Mouse (Mus musculus) midbrain, embryonic 11.5 days (tissue): ENCODE measurements around the gene Klc4. TPM values are rescaled to one million over a fixed set of nuclear protein-coding genes. Genes with fewer than 3 reads are reported as not detected.

Experiments used
- ATAC-seq: fragments of 200-750 bp; cut with Nextera tagmentation; 2 replicates; pipeline ENCODE4 v1.8.0; 2017; ENCODE audit warnings: moderate TSS enrichment, moderate library complexity; ENCODE audit not compliant: low FRiP score
- DNase-seq: peaks from one replicate; pipeline ENCODE4 v3.0.0; 2015; ENCODE audit warnings: low spot score; ENCODE audit errors: missing footprints
- H3K27ac ChIP-seq: fragments of 300-500 bp; sonication (generic); 2 replicates; pipeline ENCODE4 v1.5.1; 2014; ENCODE audit warnings: low read depth, low read length
- H3K27me3 ChIP-seq: fragments of 300-500 bp; sonication (generic); 2 replicates; pipeline ENCODE4 v1.6.1; 2014; ENCODE audit warnings: mild to moderate bottlenecking, low read length, moderate library complexity, mixed read lengths; ENCODE audit not compliant: control insufficient read depth, insufficient read depth
- H3K36me3 ChIP-seq: fragments of 300-500 bp; sonication (generic); 2 replicates; pipeline ENCODE4 v1.6.1; 2014; ENCODE audit warnings: mild to moderate bottlenecking, low read length, moderate library complexity, mixed read lengths; ENCODE audit not compliant: control insufficient read depth, insufficient read depth
- H3K4me1 ChIP-seq: fragments of 300-500 bp; sonication (generic); 2 replicates; pipeline ENCODE4 v1.6.1; 2014; ENCODE audit warnings: low read length; ENCODE audit not compliant: control insufficient read depth, insufficient read depth
- H3K4me2 ChIP-seq: fragments of 300-500 bp; sonication (generic); 2 replicates; pipeline ENCODE4 v1.6.1; 2014; ENCODE audit warnings: mild to moderate bottlenecking, moderate library complexity
- H3K4me3 ChIP-seq: fragments of 300-500 bp; sonication (generic); 2 replicates; pipeline ENCODE4 v1.5.1; 2014; ENCODE audit warnings: low read depth, low read length
- H3K9ac ChIP-seq: fragments of 300-500 bp; sonication (generic); 2 replicates; pipeline ENCODE4 v1.6.1; 2014; ENCODE audit warnings: low read length
- H3K9me3 ChIP-seq: fragments of 300-500 bp; sonication (generic); 2 replicates; pipeline ENCODE4 v1.6.1; 2016; ENCODE audit warnings: low read length; ENCODE audit not compliant: control insufficient read depth
- WGBS: fragments of 180-500 bp; shearing (Covaris S2); extraction: QIAGEN DNeasy Blood & Tissue Kit; methylation state at CpG from one replicate; pipeline ENCODE4 v1.1.7; 2014; 5-methylcytosine and 5-hydroxymethylcytosine counted together
- polyA plus RNA-seq: library from polyadenylated mRNA; unstranded; fragments of >200 nt; fragmentation: Nextera tagmentation; extraction: Ambion mirVana; gene quantifications from 2 replicates; pipeline ENCODE4 v1.2.1, GENCODE M21; 2014

The Klc4 gene
- polyA plus RNA-seq, 1 experiment from 2014 or later: 29.8 TPM

DNA sequence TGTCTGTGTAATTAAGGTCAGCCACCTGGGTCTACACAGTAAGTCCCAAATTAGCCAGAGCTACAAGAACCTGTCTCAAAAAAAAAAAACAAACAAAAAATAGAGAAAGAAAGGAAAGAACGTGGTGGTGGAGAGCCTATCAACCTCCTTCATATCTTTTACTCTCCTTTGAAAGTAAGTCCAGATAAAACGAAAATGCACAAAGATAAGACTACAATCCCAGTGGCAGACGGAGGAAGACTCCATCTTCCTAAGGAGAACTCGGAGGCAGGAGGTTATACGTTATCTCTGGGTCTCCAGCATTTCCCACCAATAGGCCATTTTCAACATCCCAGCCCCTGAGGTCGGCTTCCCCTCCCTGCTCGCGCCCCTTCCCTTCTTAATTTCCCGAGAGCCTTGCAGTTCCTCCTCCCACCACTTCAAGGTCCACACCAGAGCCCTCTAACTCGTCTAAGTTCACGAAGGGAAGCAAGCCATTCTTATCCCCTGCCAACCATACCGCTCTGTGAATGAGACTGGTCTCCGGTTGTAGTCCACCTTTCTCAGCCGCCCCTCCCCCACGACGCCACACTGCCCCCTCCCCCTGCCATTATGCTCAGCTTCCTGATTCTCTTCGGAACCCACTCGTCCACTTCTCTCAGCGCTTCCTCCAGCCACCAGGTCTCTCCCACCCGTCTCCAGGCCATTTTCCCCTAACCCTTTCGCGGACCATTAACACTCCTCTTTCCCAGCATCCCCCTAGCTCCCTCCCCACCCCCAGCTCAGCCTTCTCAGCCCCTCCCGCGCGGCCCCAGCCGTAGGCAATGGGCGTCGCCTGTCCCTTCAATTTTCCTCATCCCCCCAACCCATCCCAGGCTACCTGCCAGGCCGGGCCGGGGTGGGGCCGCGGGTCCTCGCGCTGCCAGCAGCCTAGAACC, 34.3 kb upstream of the Klc4 start:
- Histone ChIP-seq H3K27me3 (no peaks in the 10 kb centered on the region), H3K4me2 (peak overlapping the region; percentile 50), H3K4me3 (peak overlapping the region; percentile 83), H3K9ac (peak overlapping the region; percentile 74), H3K36me3 (peaks cover 17% of the 10 kb centered on the region), H3K4me1 (peaks cover 20% of the 10 kb centered on the region), H3K27ac (peak overlapping the region; percentile 74), H3K9me3 (no peaks in the 10 kb centered on the region)
- ATAC-seq (peak; percentile 31), DNase-seq (peak; percentile 95)
- WGBS: under 1% methylated on average over 34 of the region's 34 CpGs

DNA sequence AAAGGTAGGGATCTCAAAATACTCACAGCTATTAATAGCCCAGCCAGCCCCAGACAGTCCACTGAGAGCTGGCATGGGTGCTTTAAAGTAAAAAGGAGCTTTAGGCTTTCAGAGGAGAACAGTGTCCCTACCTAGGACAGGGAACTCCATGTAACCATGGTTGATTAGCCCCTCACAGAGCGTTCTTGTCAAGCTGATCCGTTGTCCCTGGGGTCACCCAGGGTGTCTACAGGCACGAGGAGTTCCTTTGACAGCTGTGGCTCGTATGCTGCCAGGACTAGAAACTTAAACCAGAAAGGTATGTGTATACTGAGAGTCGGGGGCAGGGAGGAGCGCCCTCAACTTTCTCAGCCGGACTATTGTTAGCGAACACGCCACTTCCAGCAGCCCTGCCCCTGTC, 33.1 kb upstream of the Klc4 start:
- ATAC-seq (no peak), DNase-seq (no peak)
- Histone ChIP-seq H3K27ac (no peak overlapping the region), H3K4me1 (peaks cover 27% of the 10 kb centered on the region), H3K36me3 (peaks cover 15% of the 10 kb centered on the region), H3K4me3 (0 out of 2 replicates have a peak overlapping the region, but pooled peaks have one; percentile 5), H3K9ac (0 out of 2 replicates have a peak overlapping the region, but pooled peaks have one; percentile 74), H3K4me2 (peak overlapping the region; percentile 50), H3K9me3 (no peaks in the 10 kb centered on the region), H3K27me3 (no peaks in the 10 kb centered on the region)
- 74% methylated on average over 9 of the region's 9 CpGs for WGBS

DNA sequence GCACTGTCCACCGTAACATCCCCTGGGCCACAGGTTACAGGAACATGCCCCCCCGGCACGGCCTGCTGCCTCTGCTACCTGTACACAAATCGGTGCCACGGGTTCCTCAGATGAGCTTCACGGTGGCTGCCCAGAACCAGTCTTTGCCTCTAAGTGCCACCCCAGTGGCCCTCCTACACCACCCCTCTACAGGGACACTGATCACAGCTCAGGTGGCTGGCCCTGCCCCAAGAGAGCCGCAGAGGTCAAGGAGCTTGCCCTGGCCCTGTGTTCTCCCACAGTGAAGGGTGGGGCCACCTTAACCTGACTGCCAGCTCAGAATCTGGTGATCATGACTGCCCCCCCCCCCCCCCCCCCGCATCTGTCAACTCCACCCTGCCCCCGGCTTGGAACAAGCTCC, 32.6 kb upstream of the Klc4 start, which contains the start of gene Mea1:
TSS of gene Mea1 (plus strand) at position 378 of the 400 bp plus-strand sequence.
- Histone ChIP-seq H3K27me3 (no peaks in the 10 kb centered on the region), H3K9ac (peak within 1 kb of the TSS; percentile 74), H3K27ac (no peak within 1 kb of the TSS), H3K36me3 (peaks cover 10% of the 10 kb centered on the region), H3K4me2 (peak within 1 kb of the TSS; percentile 50), H3K4me1 (peaks cover 28% of the 10 kb centered on the region), H3K4me3 (peak within 1 kb of the TSS; percentile 83), H3K9me3 (no peaks in the 10 kb centered on the region)
- DNase-seq (no peak), ATAC-seq (no peak)
- WGBS: 94% methylated on average over 7 of the region's 9 CpGs

DNA sequence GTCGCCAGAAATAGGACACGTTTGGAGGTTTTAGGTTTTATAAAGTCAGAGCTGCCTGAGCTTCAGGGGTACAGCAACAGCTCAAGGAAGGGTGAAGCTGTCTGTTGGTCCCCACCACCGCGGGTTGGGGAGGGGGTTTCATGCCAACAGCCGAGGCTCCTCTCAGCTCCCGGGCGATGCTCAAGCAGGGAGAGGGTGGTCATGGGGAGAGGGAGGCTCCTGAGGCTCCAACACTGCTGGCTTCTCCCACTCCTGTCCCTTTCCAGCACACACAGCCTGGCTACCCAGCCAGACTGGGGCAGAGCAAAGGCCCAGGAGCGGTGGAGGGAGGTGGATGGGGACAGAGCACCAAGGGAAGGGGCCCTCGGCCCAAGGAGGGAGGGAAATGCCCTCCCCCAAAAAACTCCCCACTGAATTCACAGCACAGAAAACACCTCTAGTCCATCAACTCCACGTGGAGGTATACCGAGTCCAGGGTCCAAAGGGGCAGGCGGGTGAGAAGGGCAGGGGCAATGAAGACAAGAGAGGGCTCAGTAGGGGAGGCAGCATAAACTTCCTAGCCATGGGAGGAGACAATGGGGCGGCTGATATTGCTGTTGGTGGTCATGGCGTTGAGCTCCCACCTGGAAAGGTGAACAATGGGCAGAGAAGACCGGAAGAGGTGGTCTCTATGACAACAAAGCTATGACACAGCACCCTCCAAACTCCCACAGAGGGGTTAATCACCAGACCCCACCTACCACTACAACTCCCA, 28.9 kb upstream of the Klc4 start:
- Histone ChIP-seq H3K9ac (peak overlapping the region; percentile 67), H3K4me1 (peaks cover 22% of the 10 kb centered on the region), H3K4me2 (peak overlapping the region; percentile 76), H3K27me3 (no peaks in the 10 kb centered on the region), H3K36me3 (peaks cover 14% of the 10 kb centered on the region), H3K27ac (peak overlapping the region; percentile 45; the same call in 1 of the 2 replicates), H3K9me3 (no peaks in the 10 kb centered on the region), H3K4me3 (peak overlapping the region; percentile 61)
- ATAC-seq (peak; percentile 45), DNase-seq (peak; percentile 82)
- WGBS: 17% methylated on average over 15 of the region's 15 CpGs

DNA sequence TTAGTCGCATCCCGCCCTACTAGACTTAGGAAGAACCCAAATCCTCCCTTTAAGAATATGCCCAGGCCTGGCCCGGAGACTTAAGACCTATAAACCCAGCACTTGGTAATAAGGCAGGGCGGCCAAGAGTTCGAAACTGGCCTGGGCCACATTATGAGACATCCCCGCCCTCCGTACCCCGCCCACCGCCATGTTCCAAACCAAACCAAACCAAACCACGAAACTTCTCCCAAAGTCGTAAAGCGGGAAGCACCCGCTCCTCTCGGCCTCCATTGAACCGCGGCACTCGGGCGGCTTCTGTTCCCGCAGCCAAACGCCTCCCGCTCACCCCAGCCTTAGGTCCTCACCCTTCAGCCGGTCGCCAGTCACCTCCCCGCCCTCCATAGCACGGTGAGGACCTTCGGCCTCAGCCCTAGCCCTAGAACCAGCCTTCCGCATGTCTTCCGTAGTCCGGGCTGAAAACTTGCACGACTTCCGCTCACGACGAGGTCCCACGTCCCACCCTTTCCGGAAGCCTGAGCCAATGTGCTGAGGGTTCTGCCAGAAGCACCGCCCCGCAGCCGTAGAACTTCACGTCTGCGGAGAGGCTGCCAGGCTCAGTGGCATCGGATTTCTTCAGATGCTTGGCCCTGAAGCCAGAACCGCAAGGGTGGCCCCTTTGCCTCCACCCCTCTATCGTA, 28.2 kb upstream of the Klc4 start, which contains the start of gene Rrp36:
TSS of gene Rrp36 (minus strand) at position 503 of the 680 bp plus-strand sequence.
- 1% methylated on average over 43 of the region's 43 CpGs for WGBS
- ATAC-seq: peak; percentile 93
- Histone ChIP-seq H3K36me3 (peaks cover 19% of the 10 kb centered on the region), H3K4me2 (peak within 1 kb of the TSS; percentile 76), H3K27me3 (no peaks in the 10 kb centered on the region), H3K9ac (peak within 1 kb of the TSS; percentile 67), H3K4me3 (peak within 1 kb of the TSS; percentile 61), H3K27ac (peak within 1 kb of the TSS; percentile 45; the same call in 1 of the 2 replicates), H3K9me3 (no peaks in the 10 kb centered on the region), H3K4me1 (peaks cover 15% of the 10 kb centered on the region)
- DNase-seq: peak; percentile 98

DNA sequence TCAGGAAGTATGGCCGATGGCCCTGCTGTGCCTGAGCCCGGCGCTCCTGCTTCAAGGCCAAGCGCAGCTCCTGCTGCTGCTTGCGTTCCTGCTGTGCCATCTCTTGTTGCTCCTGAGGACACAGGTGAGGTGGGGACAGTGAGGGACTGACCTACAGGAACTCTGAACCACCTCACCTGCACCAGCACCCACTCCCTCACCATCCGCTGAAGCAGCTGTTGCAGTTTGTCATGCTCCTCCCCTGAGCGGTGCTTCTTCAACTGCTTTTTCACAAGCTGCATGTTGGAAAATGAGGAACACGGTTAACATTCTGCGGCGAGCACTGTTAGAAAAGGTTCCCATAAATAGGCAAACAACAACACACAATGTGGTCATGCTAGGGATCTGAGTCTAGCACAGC, 24.1 kb upstream of the Klc4 start:
- peak; percentile 71 for DNase-seq
- no peak overlapping the region for H3K4me2 ChIP-seq
- H3K9me3 ChIP-seq: no peaks in the 10 kb centered on the region
- no peak overlapping the region for H3K27ac ChIP-seq
- peaks cover 20% of the 10 kb centered on the region for H3K36me3 ChIP-seq
- H3K4me1 ChIP-seq: peaks cover 12% of the 10 kb centered on the region
- 97% methylated on average over 10 of the region's 10 CpGs for WGBS
- H3K9ac ChIP-seq: no peak overlapping the region
- no peaks in the 10 kb centered on the region for H3K27me3 ChIP-seq
- ATAC-seq: no peak
- no peak overlapping the region for H3K4me3 ChIP-seq

DNA sequence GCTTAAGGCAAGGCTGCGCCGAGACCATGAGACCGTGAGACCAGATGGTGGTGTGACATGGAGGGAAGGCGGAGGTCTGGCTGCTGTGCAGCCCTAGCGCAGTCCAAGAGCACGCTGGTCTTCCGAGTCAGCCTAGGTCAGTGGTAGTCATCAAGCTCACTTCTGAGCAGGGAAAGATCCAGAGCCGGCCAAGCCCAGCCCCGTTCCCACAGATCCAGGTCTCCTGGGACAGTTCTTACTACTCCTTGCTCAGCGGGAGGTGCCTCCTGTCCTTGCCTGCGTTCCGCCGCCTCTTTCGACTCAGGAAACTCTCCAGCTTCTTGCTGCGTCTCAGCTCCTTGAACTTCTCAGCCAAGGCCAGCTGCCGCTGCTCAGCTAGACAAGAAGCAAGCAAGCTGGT, 21.9 kb upstream of the Klc4 start:
- Histone ChIP-seq H3K36me3 (peaks cover 33% of the 10 kb centered on the region), H3K4me2 (no peak overlapping the region), H3K9me3 (no peaks in the 10 kb centered on the region), H3K4me1 (no peaks in the 10 kb centered on the region), H3K27ac (no peak overlapping the region), H3K4me3 (no peak overlapping the region), H3K9ac (no peak overlapping the region), H3K27me3 (no peaks in the 10 kb centered on the region)
- DNase-seq (peak; percentile 59), ATAC-seq (no peak)
- 93% methylated on average over 16 of the region's 16 CpGs for WGBS

DNA sequence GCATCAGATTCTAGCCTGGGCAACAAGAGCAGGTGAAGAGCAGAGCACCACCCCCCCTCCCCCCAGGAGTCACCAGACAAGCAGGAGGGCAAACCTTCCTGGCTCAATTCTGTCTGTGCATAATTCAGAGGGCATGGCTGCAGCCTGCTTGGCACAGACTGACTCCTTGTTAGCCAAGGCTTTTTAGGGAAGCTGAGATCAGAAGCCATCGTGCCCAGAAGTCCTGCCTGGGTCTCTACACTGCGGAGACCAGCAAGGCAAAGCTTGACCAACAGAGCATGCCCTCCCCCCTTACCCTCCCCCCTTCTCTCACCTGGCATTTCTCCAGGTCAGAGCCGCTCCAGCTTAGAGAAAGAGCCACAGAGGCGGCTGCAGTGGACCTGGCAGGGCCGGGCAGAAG, 16.9 kb upstream of the Klc4 start:
- Histone ChIP-seq H3K4me1 (no peaks in the 10 kb centered on the region), H3K27ac (no peak overlapping the region), H3K4me2 (no peak overlapping the region), H3K9ac (no peak overlapping the region), H3K27me3 (no peaks in the 10 kb centered on the region), H3K36me3 (peaks cover 40% of the 10 kb centered on the region), H3K9me3 (no peaks in the 10 kb centered on the region), H3K4me3 (no peak overlapping the region)
- 95% methylated on average over 5 of the region's 5 CpGs for WGBS
- no peak for DNase-seq
- no peak for ATAC-seq
